Mouse (Mus musculus) small intestine, adult 2 months (tissue): ENCODE data around the gene Akap10.

ENCODE experiments used
- CTCF ChIP-seq: fragments of 200-500 bp; IDR thresholded peaks from 2 replicates; pipeline ENCODE4 v1.5.1; 2012; ENCODE audit warnings: low read depth, mild to moderate bottlenecking, control low read depth, inconsistent platforms, low read length, moderate library complexity, mixed read lengths; ENCODE audit not compliant: insufficient replicate concordance, insufficient read length; ENCODE audit errors: extremely low read depth
- POLR2A ChIP-seq: fragments of 200-500 bp; IDR thresholded peaks from 2 replicates; pipeline ENCODE4 v1.6.1; 2012; ENCODE audit warnings: low read depth, mild to moderate bottlenecking, control low read depth, inconsistent platforms, low read length, moderate library complexity

DNA sequence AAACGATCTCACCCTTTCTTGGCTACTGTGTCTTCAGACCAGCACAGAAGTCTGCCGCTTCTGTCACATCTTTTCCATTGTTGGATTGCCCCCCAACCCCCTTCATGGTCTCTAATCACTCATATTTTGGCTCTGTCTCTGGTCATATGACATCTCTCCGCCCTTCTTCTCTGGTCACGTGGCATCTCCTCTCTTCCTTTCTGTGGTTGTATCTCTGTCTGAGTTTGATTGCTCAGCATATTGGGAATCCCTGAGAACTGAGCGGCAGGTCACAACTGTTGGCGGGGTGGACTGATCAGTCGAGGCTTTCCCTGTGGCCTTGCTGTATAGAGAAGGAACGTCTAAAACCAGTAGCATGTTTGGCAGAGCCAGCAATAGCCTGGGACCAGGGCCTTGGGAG is 37.0 kb upstream of the Akap10 start:
- no peak for TF ChIP-seq CTCF
- no peak for TF ChIP-seq POLR2A
